Mouse (Mus musculus): ENCODE measurements around the gene Serpinf1. TPM values are rescaled to one million over a fixed set of nuclear protein-coding genes. Genes with fewer than 3 reads are reported as not detected.

The Serpinf1 gene
- total RNA-seq, 2 experiments from 2014 or later, result 9.7 to 10.5 TPM

DNA sequence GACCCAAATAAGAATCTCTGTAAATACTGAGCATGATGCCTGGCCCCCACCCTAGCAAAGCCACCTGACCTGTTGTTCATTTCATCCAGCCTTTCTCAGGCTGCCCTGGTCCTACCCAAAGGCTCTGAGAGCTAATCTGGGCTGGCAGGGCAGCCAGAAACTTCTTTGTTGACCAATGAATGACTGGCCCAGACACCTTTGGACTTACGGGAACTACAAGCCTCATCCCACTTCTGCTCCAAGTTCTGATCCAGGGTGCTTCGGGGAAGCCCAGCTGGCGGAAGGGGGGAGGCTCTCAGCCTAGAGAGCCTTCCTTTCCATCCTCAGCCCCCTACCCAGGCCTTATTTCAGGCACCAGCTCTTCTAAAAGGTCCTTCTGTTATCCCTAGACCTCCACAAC is 16.3 kb upstream of the Serpinf1 start:
- DNase-seq (ENCODE audit: extremely low spot score in 1 of 2, low spot score in 2 of 2), result no peak
- TF ChIP-seq CTCF (IDR thresholded peaks at IDR 0.05), result no peak
- intact Hi-C loops (cut with DNase I), result no loop called here
- no peak overlapping the region for H3K4me3 ChIP-seq
- no peak overlapping the region for H3K27ac ChIP-seq

- intact Hi-C loops (cut with DNase I), result no loop called here
- H3K27ac ChIP-seq, result no peak overlapping the region
- no peak for TF ChIP-seq CTCF (IDR thresholded peaks at IDR 0.05)
- no peak overlapping the region for H3K4me3 ChIP-seq
- no peak for DNase-seq (ENCODE audit: extremely low spot score in 1 of 2, low spot score in 2 of 2)
Observed at GRCm38 (mm10) chr11:75438194-75438593, 15.7 kb upstream of the Serpinf1 start.

- H3K4me3 ChIP-seq, result no peak overlapping the region
- TF ChIP-seq CTCF (IDR thresholded peaks at IDR 0.05), result peak; percentile 20
- no peak overlapping the region for H3K27ac ChIP-seq
- intact Hi-C loops (cut with DNase I), result no loop called here
- DNase-seq (ENCODE audit: extremely low spot score in 1 of 2, low spot score in 2 of 2), result no peak
Observed at GRCm38 (mm10) chr11:75434138-75434537, 11.6 kb upstream of the Serpinf1 start.

GRCm38 (mm10) chr11:75431307-75431706 is 8.8 kb upstream of the Serpinf1 start:
- no peak overlapping the region for H3K27ac ChIP-seq
- peak; percentile 61 to 71 for DNase-seq (ENCODE audit: extremely low spot score in 1 of 2, low spot score in 2 of 2)
- intact Hi-C loops (cut with DNase I), result no loop called here
- no peak for TF ChIP-seq CTCF (IDR thresholded peaks at IDR 0.05)
- no peak overlapping the region for H3K4me3 ChIP-seq

- Histone ChIP-seq H3K4me3 (no peak overlapping the region), H3K27ac (no peak overlapping the region)
- DNase-seq (ENCODE audit: extremely low spot score in 1 of 2, low spot score in 2 of 2), result no peak
- TF ChIP-seq CTCF (IDR thresholded peaks at IDR 0.05), result no peak
- intact Hi-C loops (cut with DNase I), result no loop called here
Observed at GRCm38 (mm10) chr11:75429019-75429705, 6.7 kb upstream of the Serpinf1 start.

- Histone ChIP-seq H3K27ac (no peak overlapping the region), H3K4me3 (no peak overlapping the region)
- TF ChIP-seq CTCF (IDR thresholded peaks at IDR 0.05), result no peak
- intact Hi-C loops (cut with DNase I), result no loop called here
- no peak for DNase-seq (ENCODE audit: extremely low spot score in 1 of 2, low spot score in 2 of 2)
Observed at GRCm38 (mm10) chr11:75424459-75424858, 2.0 kb upstream of the Serpinf1 start.

- intact Hi-C loops (cut with DNase I), result no loop called here
- TF ChIP-seq CTCF (IDR thresholded peaks at IDR 0.05), result no peak
- Histone ChIP-seq H3K27ac (no peak overlapping the region), H3K4me3 (no peak overlapping the region)
- DNase-seq (ENCODE audit: extremely low spot score in 1 of 2, low spot score in 2 of 2), result no peak
Observed at GRCm38 (mm10) chr11:75424033-75424432, 1.5 kb upstream of the Serpinf1 start.

- H3K27ac ChIP-seq, result no peak overlapping the region
- TF ChIP-seq CTCF (IDR thresholded peaks at IDR 0.05), result no peak
- no peak for DNase-seq (ENCODE audit: extremely low spot score in 1 of 2, low spot score in 2 of 2)
- no peak overlapping the region for H3K4me3 ChIP-seq
- intact Hi-C loops (cut with DNase I), result no loop called here
Observed at GRCm38 (mm10) chr11:75423091-75423490, 590 bp upstream of the Serpinf1 start.

DNA sequence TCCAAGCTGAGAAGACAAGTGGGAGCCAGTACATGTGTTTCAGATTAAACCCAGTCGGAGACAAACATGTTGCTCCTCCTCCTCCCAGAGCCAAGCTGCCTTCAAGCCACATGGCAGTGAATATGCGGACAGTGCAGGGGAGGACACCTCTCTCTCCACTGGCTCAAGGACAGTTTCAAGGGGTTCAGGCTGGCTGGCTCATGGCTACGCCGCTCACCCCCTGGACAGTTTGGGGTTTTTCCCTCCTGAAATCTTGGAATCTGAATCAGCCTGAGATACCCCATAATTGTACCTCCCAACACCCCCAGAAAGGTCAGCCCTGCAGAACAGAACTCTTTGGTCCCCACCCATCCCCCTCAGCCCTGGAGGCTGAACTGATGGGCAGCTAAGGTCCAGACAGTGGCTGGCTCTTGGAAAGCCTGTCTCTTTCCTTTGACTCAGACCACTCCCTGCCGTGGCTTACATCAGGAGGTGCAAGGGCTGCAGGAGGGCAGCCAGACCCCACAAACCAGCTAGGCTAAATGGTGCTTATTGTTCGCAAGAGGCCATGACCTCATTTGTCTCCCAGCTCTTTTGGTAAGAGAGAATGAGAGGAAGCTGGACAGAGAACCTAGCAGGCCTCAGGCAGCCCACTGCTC is 1.0 kb downstream of the Serpinf1 start:
- intact Hi-C loops (cut with DNase I), result no loop called here
- no peak overlapping the region for H3K27ac ChIP-seq
- no peak for TF ChIP-seq CTCF (IDR thresholded peaks at IDR 0.05)
- no peak overlapping the region for H3K4me3 ChIP-seq
- DNase-seq (ENCODE audit: extremely low spot score in 1 of 2, low spot score in 2 of 2), result no peak

DNA sequence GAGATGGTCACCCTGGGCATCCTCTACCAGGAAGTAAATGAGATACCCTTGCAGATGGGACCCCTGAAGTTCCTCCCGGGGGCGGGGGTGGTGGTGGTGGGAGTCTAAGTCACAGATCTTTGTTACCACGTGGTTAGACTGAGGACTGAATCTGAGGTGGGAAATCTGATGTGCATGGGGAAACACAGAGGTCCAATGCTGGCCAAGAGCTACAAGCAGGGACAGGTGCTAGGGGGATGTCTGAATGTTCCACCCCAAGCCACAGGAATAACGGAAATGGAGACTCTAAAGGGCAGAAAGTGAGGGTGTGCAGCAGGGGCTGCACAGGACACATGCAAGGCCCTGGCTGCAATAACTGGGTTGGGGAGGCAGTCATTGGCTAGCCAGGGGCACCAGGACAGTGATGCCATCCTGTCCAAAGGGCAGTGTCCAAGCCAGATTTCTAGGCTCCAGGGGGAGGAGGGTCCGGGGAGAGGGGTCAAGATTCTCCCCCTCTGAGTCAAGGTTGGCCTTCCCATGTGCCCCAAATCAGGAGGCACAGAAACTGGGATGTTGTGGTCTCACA is 1.6 kb downstream of the Serpinf1 start:
- TF ChIP-seq CTCF (IDR thresholded peaks at IDR 0.05), result no peak
- H3K27ac ChIP-seq, result no peak overlapping the region
- H3K4me3 ChIP-seq, result no peak overlapping the region
- intact Hi-C loops (cut with DNase I), result no loop called here
- no peak for DNase-seq (ENCODE audit: extremely low spot score in 1 of 2, low spot score in 2 of 2)

GRCm38 (mm10) chr11:75420037-75420436 is 2.5 kb downstream of the Serpinf1 start:
- TF ChIP-seq CTCF (IDR thresholded peaks at IDR 0.05), result no peak
- Histone ChIP-seq H3K4me3 (no peak overlapping the region), H3K27ac (no peak overlapping the region)
- intact Hi-C loops (cut with DNase I), result no loop called here
- no peak for DNase-seq (ENCODE audit: extremely low spot score in 1 of 2, low spot score in 2 of 2)

GRCm38 (mm10) chr11:75415994-75416393 is 6.5 kb downstream of the Serpinf1 start:
- Histone ChIP-seq H3K27ac (no peak overlapping the region), H3K4me3 (no peak overlapping the region)
- DNase-seq (ENCODE audit: extremely low spot score in 1 of 2, low spot score in 2 of 2), result no peak
- intact Hi-C loops (cut with DNase I), result no loop called here
- TF ChIP-seq CTCF (IDR thresholded peaks at IDR 0.05), result no peak

GRCm38 (mm10) chr11:75415096-75415495 is 7.4 kb downstream of the Serpinf1 start:
- H3K27ac ChIP-seq, result no peak overlapping the region
- intact Hi-C loops (cut with DNase I), result no loop called here
- no peak for TF ChIP-seq CTCF (IDR thresholded peaks at IDR 0.05)
- no peak overlapping the region for H3K4me3 ChIP-seq
- DNase-seq (ENCODE audit: extremely low spot score in 1 of 2, low spot score in 2 of 2), result no peak

Data from left cerebral cortex, adult 2 months (tissue).